Mouse (Mus musculus): ENCODE data around the gene Pkmyt1. TPM values are rescaled to one million over a fixed set of nuclear protein-coding genes. Genes with fewer than 3 reads are reported as not detected.

The Pkmyt1 gene
- total RNA-seq, 4 experiments from 2014 or later, result 0.17 to 0.65 (median 0.40) TPM

GRCm38 (mm10) chr17:23721886-23722285 lies 4.2 kb upstream of the Pkmyt1 start:
- DNase-seq (ENCODE audit: low spot score in 2 of 2), result no peak

- no peak for DNase-seq (ENCODE audit: low spot score in 2 of 2)
Measured at GRCm38 (mm10) chr17:23722376-23723125, 3.6 kb upstream of the Pkmyt1 start, which contains the start of gene 1520401A03Rik. Gene 1520401A03Rik, minus strand, starts transcription at chr17:23722783.

GRCm38 (mm10) chr17:23725477-23725876 lies 659 bp upstream of the Pkmyt1 start:
- no peak for DNase-seq (ENCODE audit: low spot score in 2 of 2)

GRCm38 (mm10) chr17:23726758-23727142 lies 614 bp downstream of the Pkmyt1 start:
- peak; percentile 67 to 78 for DNase-seq (ENCODE audit: low spot score in 2 of 2)

GRCm38 (mm10) chr17:23730441-23730840 lies 4.3 kb downstream of the Pkmyt1 start:
- no peak for DNase-seq (ENCODE audit: low spot score in 2 of 2)

- no peak for DNase-seq (ENCODE audit: low spot score in 2 of 2)
Measured at GRCm38 (mm10) chr17:23734341-23734740, 8.2 kb downstream of the Pkmyt1 start.

- no peak for DNase-seq (ENCODE audit: low spot score in 2 of 2)
Measured at GRCm38 (mm10) chr17:23737493-23738445, 11.6 kb downstream of the Pkmyt1 start.

- no peak for DNase-seq (ENCODE audit: low spot score in 2 of 2)
Measured at GRCm38 (mm10) chr17:23738836-23739201, 12.7 kb downstream of the Pkmyt1 start.

GRCm38 (mm10) chr17:23739202-23740135 lies 13.3 kb downstream of the Pkmyt1 start:
- DNase-seq (ENCODE audit: low spot score in 2 of 2), result no peak

- DNase-seq (ENCODE audit: low spot score in 2 of 2), result peak; percentile 75 to 79
Measured at GRCm38 (mm10) chr17:23740136-23740584, 14.0 kb downstream of the Pkmyt1 start.

GRCm38 (mm10) chr17:23740598-23741021 lies 14.5 kb downstream of the Pkmyt1 start, which contains the start of gene Paqr4:
Gene Paqr4, minus strand, starts transcription at chr17:23740867.
- no peak for DNase-seq (ENCODE audit: low spot score in 2 of 2)

GRCm38 (mm10) chr17:23741359-23742209 lies 15.4 kb downstream of the Pkmyt1 start:
- no peak for DNase-seq (ENCODE audit: low spot score in 2 of 2)

GRCm38 (mm10) chr17:23742210-23742793 lies 16.2 kb downstream of the Pkmyt1 start:
- no peak for DNase-seq (ENCODE audit: low spot score in 2 of 2)

- DNase-seq (ENCODE audit: low spot score in 2 of 2), result no peak
Measured at GRCm38 (mm10) chr17:23742941-23743340, 16.8 kb downstream of the Pkmyt1 start.

- DNase-seq (ENCODE audit: low spot score in 2 of 2), result no peak
Measured at GRCm38 (mm10) chr17:23744076-23744475, 17.9 kb downstream of the Pkmyt1 start.

- no peak for DNase-seq (ENCODE audit: low spot score in 2 of 2)
Measured at GRCm38 (mm10) chr17:23744651-23745050, 18.5 kb downstream of the Pkmyt1 start.

GRCm38 (mm10) chr17:23745301-23746251 lies 19.4 kb downstream of the Pkmyt1 start, which contains the start of gene Kremen2:
Gene Kremen2, minus strand, starts transcription at chr17:23745833.
- DNase-seq (ENCODE audit: low spot score in 2 of 2), result no peak

- DNase-seq (ENCODE audit: low spot score in 2 of 2), result no peak
Measured at GRCm38 (mm10) chr17:23746311-23746710, 20.2 kb downstream of the Pkmyt1 start.
